Mouse (Mus musculus) liver, postnatal 0 days (tissue): ENCODE measurements around the gene Gpt2. TPM values are rescaled to one million over a fixed set of nuclear protein-coding genes. Genes with fewer than 3 reads are reported as not detected.

Experiments
- ATAC-seq: fragments of 200-750 bp; cut with Nextera tagmentation; 2 replicates; pipeline ENCODE4 v1.8.0; 2017; ENCODE audit warnings: mild to moderate bottlenecking, moderate library complexity
- DNase-seq: peaks from one replicate; pipeline ENCODE4 v3.0.0-alpha.2; 2016
- H3K27ac ChIP-seq: fragments of 300-500 bp; sonication (generic); 2 replicates; pipeline ENCODE4 v1.5.1; 2014; ENCODE audit warnings: antibody characterized with exemption, moderate library complexity, mild to moderate bottlenecking, low read depth
- H3K27me3 ChIP-seq: fragments of 300-500 bp; sonication (generic); 2 replicates; pipeline ENCODE4 v1.6.1; 2014; ENCODE audit warnings: low read length, control low read depth, mixed read lengths; ENCODE audit not compliant: insufficient read depth
- H3K36me3 ChIP-seq: fragments of 300-500 bp; sonication (generic); replicated peaks from 2 replicates; pipeline ENCODE4 v1.6.1; 2014; ENCODE audit warnings: mild to moderate bottlenecking, control low read depth, low read length, moderate library complexity, mixed read lengths; ENCODE audit not compliant: insufficient read depth
- H3K4me1 ChIP-seq: fragments of 300-500 bp; sonication (generic); 2 replicates; pipeline ENCODE4 v1.6.1; 2014; ENCODE audit warnings: antibody characterized with exemption, mild to moderate bottlenecking, control low read depth; ENCODE audit not compliant: insufficient read depth
- H3K4me2 ChIP-seq: fragments of 300-500 bp; sonication (generic); 2 replicates; pipeline ENCODE4 v1.6.1; 2014; ENCODE audit warnings: low read depth, mild to moderate bottlenecking, low read length, moderate library complexity, mixed read lengths
- H3K4me3 ChIP-seq: fragments of 300-500 bp; sonication (generic); 2 replicates; pipeline ENCODE4 v1.5.1; 2014; ENCODE audit warnings: low read depth, low read length
- H3K9ac ChIP-seq: fragments of 300-500 bp; sonication (generic); replicated peaks from 2 replicates; pipeline ENCODE4 v1.6.1; 2014; ENCODE audit warnings: mild to moderate bottlenecking, moderate library complexity
- H3K9me3 ChIP-seq: fragments of 300-500 bp; sonication (generic); 2 replicates; pipeline ENCODE4 v1.6.1; 2016; ENCODE audit warnings: mild to moderate bottlenecking, control low read depth, low read length, mixed read lengths
- CTCF ChIP-seq: sonication (generic); IDR thresholded peaks from 2 replicates; pipeline ENCODE4 v1.5.1; 2016; ENCODE audit warnings: antibody characterized with exemption, low read depth
- EP300 ChIP-seq: IDR thresholded peaks from 2 replicates; pipeline ENCODE4 v1.6.1; 2016; ENCODE audit warnings: antibody characterized with exemption, low read depth, mild to moderate bottlenecking
- WGBS: fragments of 180-500 bp; shearing (Covaris S2); extraction: QIAGEN DNeasy Blood & Tissue Kit; methylation state at CpG from one replicate; pipeline ENCODE4 v1.1.7; 2014; ENCODE audit not compliant: insufficient replicate concordance; 5-methylcytosine and 5-hydroxymethylcytosine counted together
- polyA plus RNA-seq: library from polyadenylated mRNA; unstranded; fragments of >200 nt; fragmentation: Nextera tagmentation; extraction: Ambion mirVana; gene quantifications from 2 replicates; pipeline ENCODE4 v1.2.1, GENCODE M21; 2015

The Gpt2 gene
- polyA plus RNA-seq, 1 experiment from 2014 or later, result 14.4 TPM

DNA sequence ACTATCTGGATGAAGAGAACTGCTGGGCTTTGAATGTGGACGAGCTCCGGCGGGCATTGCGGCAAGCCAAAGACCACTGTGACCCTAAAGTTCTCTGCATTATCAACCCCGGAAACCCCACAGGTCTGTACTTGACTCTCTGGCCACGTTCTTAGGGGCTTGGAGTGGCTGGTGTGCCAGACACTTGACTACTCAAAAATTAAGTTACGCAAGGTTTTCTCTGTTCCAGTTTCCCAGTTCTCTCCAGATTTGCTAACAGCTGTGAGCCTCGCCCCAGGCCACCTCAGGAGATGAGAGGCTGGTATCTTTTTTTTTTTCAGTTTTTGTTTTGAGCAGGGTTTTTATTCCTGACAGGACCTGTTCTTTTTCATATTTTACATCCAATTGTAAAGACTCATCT lies 19.9 kb downstream of the Gpt2 start:
- ATAC-seq (no peak), DNase-seq (no peak)
- H3K4me3 ChIP-seq, result no peak overlapping the region

DNA sequence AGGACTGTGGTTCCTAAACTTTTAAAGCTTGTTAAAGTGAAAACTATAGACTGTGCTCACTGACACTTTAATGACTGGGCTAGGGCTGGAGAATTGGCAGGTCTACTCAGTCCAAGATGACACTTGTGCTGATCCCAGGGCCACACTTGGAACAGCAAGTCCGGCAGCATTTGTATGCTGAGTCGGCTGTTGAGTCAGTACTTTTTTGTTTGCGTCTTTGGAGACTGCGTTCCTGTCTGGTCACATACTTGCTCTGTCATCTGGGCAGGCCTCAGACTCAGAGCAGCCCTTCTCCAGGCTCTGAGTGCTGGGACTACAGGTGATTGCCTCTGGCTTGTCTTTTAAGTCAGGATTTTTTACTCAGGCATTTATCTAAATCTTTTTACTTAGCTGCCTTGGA lies 20.9 kb downstream of the Gpt2 start:
- no peaks in the 10 kb centered on the region for H3K27me3 ChIP-seq
- WGBS, result 76% methylated on average over 4 of the region's 4 CpGs
- H3K9ac ChIP-seq, result no peak overlapping the region
- no peaks in the 10 kb centered on the region for H3K9me3 ChIP-seq
- H3K4me3 ChIP-seq, result no peak overlapping the region
- TF ChIP-seq CTCF (no peak), EP300 (no peak)
- DNase-seq, result no peak
- H3K4me2 ChIP-seq, result no peak overlapping the region
- ATAC-seq, result peak; percentile 24
- H3K36me3 ChIP-seq, result peaks cover 15% of the 10 kb centered on the region; the same call in 1 of the 2 replicates
- 0 out of 2 replicates have a peak overlapping the region, but pooled peaks have one; percentile 11 for H3K27ac ChIP-seq
- no peaks in the 10 kb centered on the region for H3K4me1 ChIP-seq

More for the DNA sequence above, 19.9 kb downstream of the Gpt2 start:
- peaks cover 15% of the 10 kb centered on the region; the same call in 1 of the 2 replicates for H3K36me3 ChIP-seq
- 77% methylated on average over 8 of the region's 8 CpGs for WGBS
- no peaks in the 10 kb centered on the region for H3K4me1 ChIP-seq
- H3K9ac ChIP-seq, result no peak overlapping the region
- H3K4me2 ChIP-seq, result no peak overlapping the region
- no peaks in the 10 kb centered on the region for H3K9me3 ChIP-seq
- no peaks in the 10 kb centered on the region for H3K27me3 ChIP-seq
- no peak for TF ChIP-seq CTCF
- TF ChIP-seq EP300, result no peak
- H3K27ac ChIP-seq, result no peak overlapping the region

DNA sequence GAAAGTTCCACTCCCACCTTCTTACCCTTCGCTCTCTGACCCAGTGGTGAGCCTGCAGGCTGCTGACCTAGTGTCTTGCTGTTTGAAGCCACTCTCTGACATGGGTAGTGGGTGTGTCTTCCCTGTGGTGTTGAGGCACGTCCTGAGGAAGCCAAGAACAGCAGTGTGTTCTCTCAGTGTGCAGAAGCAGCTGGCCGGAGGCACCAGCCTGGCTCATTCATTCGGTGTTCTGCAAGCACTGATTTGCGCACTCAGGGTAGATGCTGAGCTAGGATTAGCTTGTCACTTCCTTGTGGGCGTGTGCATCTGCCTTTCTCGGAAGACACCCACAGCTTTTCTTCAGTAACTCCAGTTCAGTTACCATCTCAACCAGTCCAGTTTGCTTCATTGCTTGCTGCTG lies 23.0 kb downstream of the Gpt2 start:
- no peaks in the 10 kb centered on the region for H3K4me1 ChIP-seq
- peaks cover 20% of the 10 kb centered on the region; the same call in 1 of the 2 replicates for H3K36me3 ChIP-seq
- WGBS, result 59% methylated on average over 7 of the region's 7 CpGs
- DNase-seq, result no peak
- no peaks in the 10 kb centered on the region for H3K27me3 ChIP-seq
- no peak overlapping the region for H3K9ac ChIP-seq
- peak; percentile 73 for ATAC-seq
- no peak overlapping the region for H3K27ac ChIP-seq
- H3K4me3 ChIP-seq, result no peak overlapping the region
- no peak for TF ChIP-seq CTCF
- no peak for TF ChIP-seq EP300
- no peaks in the 10 kb centered on the region for H3K9me3 ChIP-seq
- no peak overlapping the region for H3K4me2 ChIP-seq

GRCm38 (mm10) chr8:85517336-85517735 lies 25.0 kb downstream of the Gpt2 start:
- WGBS, result 74% methylated on average over 4 of the region's 4 CpGs
- no peak overlapping the region for H3K4me2 ChIP-seq
- no peak overlapping the region for H3K4me3 ChIP-seq
- no peaks in the 10 kb centered on the region for H3K27me3 ChIP-seq
- H3K9me3 ChIP-seq, result no peaks in the 10 kb centered on the region
- H3K4me1 ChIP-seq, result no peaks in the 10 kb centered on the region
- H3K27ac ChIP-seq, result no peak overlapping the region
- no peak for DNase-seq
- H3K9ac ChIP-seq, result no peak overlapping the region
- TF ChIP-seq CTCF (no peak), EP300 (no peak)
- no peak for ATAC-seq
- H3K36me3 ChIP-seq, result peaks cover 20% of the 10 kb centered on the region

DNA sequence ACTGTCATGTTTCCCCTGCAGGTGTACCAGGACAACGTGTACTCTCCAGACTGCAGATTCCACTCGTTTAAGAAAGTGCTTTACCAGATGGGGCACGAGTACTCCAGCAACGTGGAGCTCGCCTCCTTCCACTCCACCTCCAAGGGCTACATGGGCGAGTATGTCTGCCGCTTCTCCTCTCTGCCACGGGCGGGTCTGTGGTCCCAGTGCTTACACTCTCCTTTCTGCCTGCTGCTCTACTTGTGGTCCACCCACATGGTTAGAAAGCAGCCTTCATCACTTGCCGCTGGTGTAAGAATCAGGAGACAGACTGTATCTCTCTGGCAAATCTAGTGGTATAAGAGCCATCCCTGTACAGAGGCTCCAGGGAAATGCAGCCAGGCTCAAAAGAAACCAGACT lies 25.6 kb downstream of the Gpt2 start:
- no peak overlapping the region for H3K9ac ChIP-seq
- H3K4me2 ChIP-seq, result no peak overlapping the region
- H3K4me3 ChIP-seq, result no peak overlapping the region
- WGBS, result 87% methylated on average over 10 of the region's 10 CpGs
- peaks cover 22% of the 10 kb centered on the region for H3K36me3 ChIP-seq
- H3K4me1 ChIP-seq, result no peaks in the 10 kb centered on the region
- DNase-seq, result no peak
- H3K27me3 ChIP-seq, result no peaks in the 10 kb centered on the region
- H3K27ac ChIP-seq, result no peak overlapping the region
- H3K9me3 ChIP-seq, result no peaks in the 10 kb centered on the region
- ATAC-seq, result no peak
- TF ChIP-seq CTCF (no peak), EP300 (no peak)

GRCm38 (mm10) chr8:85520586-85520985 lies 28.2 kb downstream of the Gpt2 start:
- Histone ChIP-seq H3K4me2 (no peak overlapping the region), H3K27ac (no peak overlapping the region), H3K27me3 (no peaks in the 10 kb centered on the region), H3K9ac (no peak overlapping the region), H3K9me3 (no peaks in the 10 kb centered on the region), H3K4me1 (no peaks in the 10 kb centered on the region), H3K36me3 (peaks cover 33% of the 10 kb centered on the region), H3K4me3 (no peak overlapping the region)
- ATAC-seq, result no peak
- WGBS, result 87% methylated on average over 4 of the region's 4 CpGs
- TF ChIP-seq EP300 (no peak), CTCF (no peak)
- DNase-seq, result no peak

GRCm38 (mm10) chr8:85521332-85521731 lies 29.0 kb downstream of the Gpt2 start:
- 80% methylated on average over 8 of the region's 8 CpGs for WGBS
- Histone ChIP-seq H3K27ac (no peak overlapping the region), H3K4me3 (no peak overlapping the region), H3K9me3 (no peaks in the 10 kb centered on the region), H3K27me3 (no peaks in the 10 kb centered on the region), H3K4me1 (no peaks in the 10 kb centered on the region), H3K36me3 (peaks cover 33% of the 10 kb centered on the region), H3K9ac (no peak overlapping the region), H3K4me2 (no peak overlapping the region)
- ATAC-seq (no peak), DNase-seq (no peak)
- TF ChIP-seq CTCF, result no peak
- no peak for TF ChIP-seq EP300
